In genomic region chr15:4124648-4125047, GRCm38 (mm10) we compare ENCODE assay signal across 32 mouse cellular contexts.
DNase-seq lines count a peak whose midpoint lies in the region; ATAC-seq lines count a peak whose summit lies in the region.
"Had no signal": no experiment of that assay in that cellular context is flagged by ENCODE, and none has a peak within 500 bp of the region (broad histone marks: within the 10 kb centered on the region; RNA-seq: fewer than 3 reads in every experiment).

No protein-coding gene starts in this region.

- no peak overlapping the region for H3K4me3 ChIP-seq in neural tube, embryonic 12.5 days
- no peak overlapping the region for H3K4me3 ChIP-seq in neural tube, embryonic 15.5 days (replicated peaks)
- H3K4me3 ChIP-seq: embryonic facial prominence, embryonic 10.5 days; embryonic facial prominence, embryonic 15.5 days; forebrain, embryonic 12.5 days; heart, embryonic 15.5 days; limb, embryonic 10.5 days; limb, embryonic 15.5 days; liver, embryonic 13.5 days had no signal

- ATAC-seq in neural tube, embryonic 12.5 days (ENCODE audit: low FRiP score, low read depth): 0 out of 2 replicates have a peak, but pooled peaks have one; percentile 25
- ATAC-seq in neural tube, embryonic 15.5 days (ENCODE audit: low FRiP score): no peak
- ATAC-seq: forebrain, postnatal 0 days; hindbrain, embryonic 16.5 days; intestine, postnatal 0 days; lung, postnatal 0 days; midbrain, embryonic 16.5 days; Patski had no signal

- peaks cover 10% of the 10 kb centered on the region for H3K36me3 ChIP-seq in neural tube, embryonic 12.5 days
- H3K36me3 ChIP-seq in neural tube, embryonic 15.5 days: peaks cover 10% of the 10 kb centered on the region
- H3K36me3 ChIP-seq: G1E; liver, embryonic 13.5 days had no signal

- WGBS in neural tube, embryonic 12.5 days: 48% methylated on average over 3 of the region's 3 CpGs
- WGBS in neural tube, embryonic 15.5 days: 34% methylated on average over 3 of the region's 3 CpGs

- no peak overlapping the region for H3K9ac ChIP-seq in neural tube, embryonic 12.5 days
- no peak overlapping the region for H3K9ac ChIP-seq in neural tube, embryonic 15.5 days (replicated peaks)
- H3K9ac ChIP-seq: embryonic facial prominence, embryonic 15.5 days; forebrain, embryonic 12.5 days; forebrain, postnatal 0 days; heart, embryonic 15.5 days; limb, embryonic 15.5 days; liver, embryonic 13.5 days had no signal

- H3K4me2 ChIP-seq in neural tube, embryonic 12.5 days (replicated peaks): no peak overlapping the region
- H3K4me2 ChIP-seq in neural tube, embryonic 15.5 days: no peak overlapping the region
- H3K4me2 ChIP-seq: embryonic facial prominence, embryonic 15.5 days; forebrain, embryonic 12.5 days; heart, embryonic 15.5 days; limb, embryonic 15.5 days; liver, embryonic 13.5 days had no signal

- H3K4me1 ChIP-seq in neural tube, embryonic 12.5 days: no peaks in the 10 kb centered on the region
- H3K4me1 ChIP-seq in neural tube, embryonic 15.5 days: no peaks in the 10 kb centered on the region
- H3K4me1 ChIP-seq: embryonic facial prominence, embryonic 10.5 days; embryonic facial prominence, embryonic 15.5 days; forebrain, embryonic 12.5 days; heart, embryonic 15.5 days; limb, embryonic 10.5 days; limb, embryonic 15.5 days; liver, embryonic 13.5 days had no signal

- H3K27ac ChIP-seq in neural tube, embryonic 12.5 days: no peak overlapping the region
- no peak overlapping the region for H3K27ac ChIP-seq in neural tube, embryonic 15.5 days (replicated peaks)
- H3K27ac ChIP-seq: embryonic facial prominence, embryonic 10.5 days; embryonic facial prominence, embryonic 15.5 days; forebrain, embryonic 12.5 days; heart, embryonic 15.5 days; limb, embryonic 10.5 days; limb, embryonic 15.5 days; liver, embryonic 13.5 days had no signal

- DNase-seq in CD4-positive helper T cell, adult 2 months (ENCODE audit: low read depth, low spot score): peak; percentile 73
- peak; percentile 13 to 32 for DNase-seq in CD8-positive naive resting alpha-beta T cell, adult 2 months (ENCODE audit: low read depth in 2 of 2, low spot score in 2 of 2)
- peak; percentile 70 for DNase-seq in naive thymus-derived CD4-positive, alpha-beta T cell, adult 2 months (ENCODE audit: low read depth)
- DNase-seq in ovary, postnatal 10 days (ENCODE audit: low spot score): no peak
- DNase-seq in adrenal gland, adult 18-20 months (ENCODE audit: low spot score in 2 of 2): no peak
- DNase-seq: adrenal gland, adult 2 months; adrenal gland, postnatal 36 days; cerebellum, adult 18-20 months; cerebellum, postnatal 14 days; forebrain, postnatal 0 days; gastrocnemius, postnatal 10 days; kidney, adult 9 months; kidney, postnatal 10 days; layer of hippocampus, adult 9-11 months; liver, embryonic 13.5 days; lung, adult 18-20 months; right cerebral cortex, adult 18-20 months; spleen, adult 18-20 months had no signal

- H3K27me3 ChIP-seq in neural tube, embryonic 12.5 days (replicated peaks): no peaks in the 10 kb centered on the region
- H3K27me3 ChIP-seq in neural tube, embryonic 15.5 days (replicated peaks): no peaks in the 10 kb centered on the region
- H3K27me3 ChIP-seq: embryonic facial prominence, embryonic 15.5 days; forebrain, embryonic 12.5 days; heart, embryonic 15.5 days; limb, embryonic 15.5 days; liver, embryonic 13.5 days; Patski had no signal

- H3K9me3 ChIP-seq in neural tube, embryonic 12.5 days: no peaks in the 10 kb centered on the region
- no peaks in the 10 kb centered on the region for H3K9me3 ChIP-seq in neural tube, embryonic 15.5 days (replicated peaks)
- H3K9me3 ChIP-seq: embryonic facial prominence, embryonic 10.5 days; embryonic facial prominence, embryonic 15.5 days; forebrain, embryonic 12.5 days; G1E; heart, embryonic 15.5 days; limb, embryonic 10.5 days; limb, embryonic 15.5 days; liver, embryonic 13.5 days had no signal

Comparison
In these comparisons a context has a peak if more than half of its experiments do, and no peak if none do; other contexts are left out.
1. DNase-seq: peak in CD4-positive helper T cell, adult 2 months (single experiment), CD8-positive naive resting alpha-beta T cell, adult 2 months (2 of 2) and naive thymus-derived CD4-positive, alpha-beta T cell, adult 2 months (single experiment); none in ovary, postnatal 10 days (single experiment) and adrenal gland, adult 18-20 months (0 of 2).